Mouse (Mus musculus): ENCODE data around the gene Abhd12b.

Abhd12b gene

DNA sequence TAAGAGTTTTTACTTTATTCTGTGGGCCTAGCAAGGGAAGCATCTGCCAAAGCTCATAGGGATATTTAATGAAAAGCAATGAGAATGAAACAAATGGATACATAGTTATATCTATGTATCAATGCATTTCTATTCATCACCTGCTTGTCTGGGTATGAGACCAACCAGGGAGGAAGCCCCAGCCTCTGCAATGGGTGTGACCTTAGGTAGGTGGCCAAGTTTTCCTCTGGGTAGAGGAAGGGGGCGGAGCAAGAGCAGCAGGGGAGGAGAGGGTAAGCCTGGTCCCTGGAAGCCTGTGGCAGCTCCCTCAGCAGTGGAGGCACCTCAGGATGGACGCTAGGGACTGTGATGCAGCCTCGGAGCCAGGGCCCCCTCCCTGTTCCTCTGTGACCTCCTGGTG is at the start of gene Abhd12b:
TSS of gene Abhd12b (plus strand) at position 301 of the 400 bp plus-strand sequence.
- no peak for DNase-seq (ENCODE audit: low spot score in 2 of 2)

- DNase-seq (ENCODE audit: low spot score in 2 of 2): no peak
Measured at GRCm38 (mm10) chr12:70104199-70104598, 49.7 kb upstream of the Abhd12b start.

- peak; percentile 52 to 67 for DNase-seq (ENCODE audit: low spot score in 2 of 2)
Measured at GRCm38 (mm10) chr12:70104776-70105420, 49.0 kb upstream of the Abhd12b start.

GRCm38 (mm10) chr12:70105885-70106284 is 48.1 kb upstream of the Abhd12b start:
- DNase-seq (ENCODE audit: low spot score in 2 of 2): no peak

GRCm38 (mm10) chr12:70106508-70106907 is 47.4 kb upstream of the Abhd12b start:
- DNase-seq (ENCODE audit: low spot score in 2 of 2): no peak

GRCm38 (mm10) chr12:70108104-70108503 is 45.8 kb upstream of the Abhd12b start:
- DNase-seq (ENCODE audit: low spot score in 2 of 2): no peak

DNA sequence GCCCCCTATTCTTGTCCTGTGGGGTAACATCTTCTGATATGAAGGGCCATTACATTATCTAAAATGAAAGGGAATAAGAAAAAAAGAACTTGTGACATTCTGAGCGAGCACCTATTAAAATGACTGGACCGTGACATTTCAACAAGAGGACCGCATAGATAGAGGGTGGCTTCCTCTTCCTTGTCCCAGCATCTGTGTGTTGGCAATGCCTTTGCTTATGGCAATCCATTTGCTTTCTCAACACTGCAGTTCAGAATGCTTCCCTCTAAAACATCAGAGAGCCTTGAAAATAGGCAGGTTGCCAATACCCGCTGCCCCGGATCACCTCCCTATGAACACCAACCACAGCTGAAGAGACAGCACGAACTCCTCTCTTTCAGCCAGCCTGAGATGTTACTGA is 44.0 kb upstream of the Abhd12b start:
- DNase-seq (ENCODE audit: low spot score in 2 of 2): no peak

DNA sequence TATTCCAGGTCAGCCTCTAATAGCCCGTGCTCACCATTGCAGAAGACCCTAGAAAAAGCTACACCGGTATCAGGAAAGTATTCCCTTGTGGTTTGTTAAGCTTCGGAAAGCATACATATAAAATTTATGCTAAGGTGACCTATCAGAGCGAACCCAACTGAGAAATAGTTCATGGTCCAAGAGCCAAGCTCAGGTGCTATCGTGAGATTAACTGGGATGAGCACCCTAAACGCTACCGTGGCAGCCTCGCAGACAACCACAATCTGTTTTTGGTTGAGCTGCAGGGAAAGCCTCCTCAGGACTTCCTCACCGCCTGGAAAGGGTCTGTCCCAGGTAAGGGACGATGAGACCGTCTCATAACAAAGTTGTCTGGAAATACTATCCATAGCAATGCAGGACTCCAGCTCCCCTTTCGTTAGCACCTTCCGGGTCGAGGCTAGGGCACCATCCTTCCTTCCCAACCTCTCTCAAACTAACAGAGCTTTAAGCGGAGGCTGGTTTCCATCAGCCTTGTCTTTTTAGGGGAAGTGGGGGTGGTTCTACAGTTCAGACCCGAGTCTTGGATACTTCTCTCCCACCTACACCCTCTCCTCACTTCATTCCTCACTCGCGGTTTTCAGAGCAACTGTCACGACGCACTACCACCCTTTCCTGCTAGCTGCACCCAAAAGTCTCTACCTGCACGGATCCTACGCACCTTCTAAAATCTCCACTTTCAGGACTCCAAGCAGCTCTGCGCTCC is 43.4 kb upstream of the Abhd12b start:
- DNase-seq (ENCODE audit: low spot score in 2 of 2): no peak

DNA sequence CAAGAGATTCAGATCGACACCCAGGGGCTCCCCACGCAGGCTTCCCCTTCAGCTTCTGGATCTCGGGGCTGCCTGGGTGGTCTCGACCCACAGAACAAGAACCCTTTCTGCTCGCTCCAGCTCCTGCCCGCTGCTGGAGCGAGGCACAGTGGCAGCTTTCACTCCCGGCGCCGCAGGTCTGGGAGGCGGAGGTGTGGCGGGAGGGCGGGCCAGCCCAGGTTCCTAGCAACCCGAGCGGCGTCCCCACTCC is 42.9 kb upstream of the Abhd12b start:
- no peak for DNase-seq (ENCODE audit: low spot score in 2 of 2)

DNA sequence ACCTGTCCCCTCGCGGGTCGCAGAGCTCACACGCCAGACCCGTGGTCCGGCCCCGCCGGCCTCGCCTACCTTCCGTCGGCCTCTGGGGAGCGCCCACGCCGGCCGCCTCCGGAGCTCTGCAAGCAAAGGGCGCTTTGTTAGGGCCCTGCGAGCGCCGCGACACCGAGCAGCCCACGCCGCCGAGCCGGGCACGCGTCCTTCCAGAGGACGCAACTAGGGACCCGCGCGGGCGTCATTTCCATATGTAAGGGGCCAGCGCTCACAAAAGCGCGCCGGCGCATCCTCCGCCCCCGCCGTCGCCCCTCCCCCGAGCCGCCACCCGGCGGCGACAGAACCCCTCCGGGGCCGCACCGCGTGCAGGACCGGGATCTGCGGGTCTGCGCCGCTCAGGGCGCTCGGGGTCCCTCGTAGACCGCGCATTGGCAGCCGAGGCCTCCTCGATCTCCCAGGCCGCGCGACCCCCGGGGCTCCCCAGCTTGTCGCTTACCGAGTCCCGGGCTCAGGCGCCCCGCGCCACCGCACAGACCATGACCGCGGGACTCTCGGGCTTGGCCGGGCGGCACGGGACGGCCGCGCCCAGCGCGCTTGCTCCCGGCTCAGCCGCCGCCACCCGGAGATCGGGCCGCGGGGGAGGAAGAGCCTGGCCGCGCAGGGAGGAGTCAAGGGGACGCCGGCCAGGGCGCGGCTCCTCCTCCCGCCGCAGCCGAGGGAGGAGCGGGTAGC is 42.4 kb upstream of the Abhd12b start:
- peak; percentile 44 to 53 for DNase-seq (ENCODE audit: low spot score in 2 of 2)

DNA sequence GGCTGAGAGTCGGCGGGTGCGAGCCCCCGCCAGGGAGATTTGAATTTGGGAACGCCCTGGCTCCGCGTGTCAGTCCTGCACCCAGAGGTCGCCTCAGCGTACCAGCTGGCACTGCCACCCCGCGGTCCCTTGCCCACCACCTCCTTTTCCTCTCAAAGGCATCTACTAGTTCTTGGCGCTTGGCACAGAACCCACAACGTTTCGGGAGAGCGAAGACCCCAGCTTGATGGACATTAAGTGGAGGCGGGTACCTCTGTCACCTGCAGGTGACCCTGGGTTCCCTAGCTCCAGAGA is 41.9 kb upstream of the Abhd12b start:
- no peak for DNase-seq (ENCODE audit: low spot score in 2 of 2)

GRCm38 (mm10) chr12:70113351-70113750 is 40.6 kb upstream of the Abhd12b start, which contains the start of gene Nin:
Gene Nin, minus strand, starts transcription at chr12:70113717.
- DNase-seq (ENCODE audit: low spot score in 2 of 2): no peak

DNA sequence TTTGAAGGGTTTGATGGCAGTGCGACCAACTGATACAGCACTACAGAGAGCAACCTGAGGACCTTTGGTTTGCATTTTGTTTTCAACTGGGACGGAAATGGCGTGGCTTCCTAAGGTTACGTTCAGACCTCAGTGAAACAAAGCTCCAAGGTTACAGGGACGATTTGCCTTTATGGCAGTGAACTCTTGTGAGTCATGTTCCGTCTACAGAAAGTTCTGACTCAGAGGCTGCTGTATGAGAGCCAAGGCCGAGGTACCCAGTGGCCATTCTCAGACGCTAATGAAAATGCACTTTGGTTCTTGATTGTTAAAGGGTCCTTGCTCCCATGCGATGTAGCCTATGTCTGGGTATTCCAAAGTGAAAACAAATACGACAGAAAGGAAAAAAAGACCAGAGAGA is 36.8 kb upstream of the Abhd12b start:
- no peak for DNase-seq (ENCODE audit: low spot score in 2 of 2)

GRCm38 (mm10) chr12:70118721-70119345 is 35.1 kb upstream of the Abhd12b start:
- no peak for DNase-seq (ENCODE audit: low spot score in 2 of 2)

- DNase-seq (ENCODE audit: low spot score in 2 of 2): no peak
Measured at GRCm38 (mm10) chr12:70119552-70119951, 34.4 kb upstream of the Abhd12b start.

GRCm38 (mm10) chr12:70126626-70127025 is 27.3 kb upstream of the Abhd12b start:
- no peak for DNase-seq (ENCODE audit: low spot score in 2 of 2)

- no peak for DNase-seq (ENCODE audit: low spot score in 2 of 2)
Measured at GRCm38 (mm10) chr12:70129105-70129504, 24.8 kb upstream of the Abhd12b start.

- DNase-seq (ENCODE audit: low spot score in 2 of 2): no peak
Measured at GRCm38 (mm10) chr12:70131042-70131675, 22.8 kb upstream of the Abhd12b start.

DNA sequence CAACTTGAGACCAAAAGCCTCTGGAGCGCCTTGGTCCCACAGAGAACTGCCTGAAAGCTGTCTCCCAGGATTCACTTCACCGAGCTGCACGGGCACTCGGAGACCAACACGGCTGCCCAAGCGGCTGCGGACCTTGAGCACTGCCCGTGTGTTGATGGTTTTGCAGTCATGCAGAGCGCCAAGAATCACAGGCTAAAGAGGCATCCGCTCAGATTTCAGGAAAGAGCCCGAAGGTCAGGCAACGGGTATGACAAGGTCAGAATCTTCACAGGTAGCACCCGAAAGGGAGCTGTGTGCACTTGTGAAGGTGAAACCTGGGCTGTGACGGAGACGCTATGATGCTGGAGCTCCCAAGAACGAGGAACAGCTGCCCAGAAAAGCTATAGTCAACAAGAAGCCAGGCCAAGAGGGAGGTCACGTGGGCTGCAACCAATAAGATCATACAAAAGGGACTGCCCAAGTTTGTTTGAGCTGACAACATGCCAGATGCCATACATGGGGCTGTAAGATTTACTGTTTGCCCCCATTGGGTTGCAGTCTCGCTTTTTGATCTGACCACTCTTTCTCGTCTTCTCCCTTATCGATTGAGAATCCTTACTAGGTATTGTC is 19.2 kb upstream of the Abhd12b start:
- DNase-seq (ENCODE audit: low spot score in 2 of 2): no peak

GRCm38 (mm10) chr12:70136185-70136756 is 17.7 kb upstream of the Abhd12b start:
- DNase-seq (ENCODE audit: low spot score in 2 of 2): peak; percentile 74 to 78

DNA sequence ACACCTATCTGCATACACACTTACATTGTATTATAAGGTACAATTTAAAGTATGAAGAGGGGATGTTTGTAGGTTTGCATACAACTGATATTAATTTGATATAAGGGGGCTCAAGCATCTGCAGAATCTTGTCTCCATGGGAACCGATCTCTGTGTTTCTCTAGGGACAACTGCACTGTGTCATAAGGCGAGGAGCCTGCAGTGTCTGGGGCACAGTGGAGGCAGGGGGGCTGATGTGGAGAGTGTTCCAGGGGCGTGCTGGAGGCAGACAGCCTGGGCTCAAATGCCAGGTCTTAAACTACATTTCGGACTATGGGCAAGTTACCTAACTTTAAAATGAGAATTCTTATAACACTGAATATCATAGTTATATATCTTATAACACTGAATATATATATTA is 16.8 kb upstream of the Abhd12b start:
- no peak for DNase-seq (ENCODE audit: low spot score in 2 of 2)
